Mouse (Mus musculus) CH12.LX (cell line): ENCODE measurements around the gene Cnr2. TPM values are rescaled to one million over a fixed set of nuclear protein-coding genes. Genes with fewer than 3 reads are reported as not detected.

Experiments used
- DNase-seq: peaks from one replicate; pipeline ENCODE4 v3.0.0-alpha.2; 2013; ENCODE audit errors: extremely low read depth
- H3K27ac ChIP-seq: 2 replicates; pipeline ENCODE4 v1.5.1; 2012; ENCODE audit warnings: low read depth, mild to moderate bottlenecking, control low read depth, moderate library complexity; ENCODE audit not compliant: insufficient read depth
- H3K27me3 ChIP-seq: replicated peaks from 2 replicates; pipeline ENCODE3; 2012; ENCODE audit warnings: inconsistent platforms
- H3K36me3 ChIP-seq, 2 experiments: replicated peaks in 1 of 2; 2 replicates each; pipeline versions ENCODE3 to v1.6.1; 2012; ENCODE audit warnings: inconsistent platforms in 1 of 2, low read length in 1 of 2, mild to moderate bottlenecking in 1 of 2, mixed read lengths in 1 of 2, moderate library complexity in 1 of 2; ENCODE audit not compliant: control insufficient read depth in 1 of 2, insufficient read depth in 1 of 2
- H3K4me1 ChIP-seq, 2 experiments: 2 replicates each; pipeline ENCODE4 v1.6.1; 2012; ENCODE audit warnings: inconsistent platforms in 1 of 2, moderate library complexity in 1 of 2; ENCODE audit not compliant: insufficient read depth in 2 of 2, control insufficient read depth in 1 of 2
- H3K4me2 ChIP-seq: 2 replicates; pipeline ENCODE4 v1.6.1; 2012; ENCODE audit warnings: low read depth, mild to moderate bottlenecking, control low read depth; ENCODE audit not compliant: poor library complexity, insufficient read depth, severe bottlenecking
- H3K4me3 ChIP-seq, 3 experiments: fragments of 150-350 bp in 1 of 3; sonication (generic) in 1 of 3; replicated peaks in 1 of 3; 2 replicates each; pipeline versions ENCODE3 to v1.5.1; 2011 to 2012; ENCODE audit warnings: low read depth in 2 of 3, low read length in 2 of 3, mild to moderate bottlenecking in 2 of 3, moderate library complexity in 2 of 3, control low read depth in 1 of 3, improper control_type of control experiment in 1 of 3, inconsistent platforms in 1 of 3, mixed read lengths in 1 of 3; ENCODE audit not compliant: poor library complexity in 1 of 3
- H3K79me2 ChIP-seq: replicated peaks from 2 replicates; pipeline ENCODE4 v1.6.1; 2012; ENCODE audit warnings: mild to moderate bottlenecking, moderate library complexity; ENCODE audit not compliant: control insufficient read depth, poor library complexity, insufficient read depth, severe bottlenecking; ENCODE audit errors: extremely low read depth
- H3K9ac ChIP-seq: 2 replicates; pipeline ENCODE4 v1.6.1; 2012; ENCODE audit warnings: low read depth, mild to moderate bottlenecking, control low read depth, moderate library complexity; ENCODE audit not compliant: insufficient read depth
- H3K9me3 ChIP-seq: replicated peaks from 2 replicates; pipeline ENCODE3; 2012; ENCODE audit warnings: low read length, inconsistent platforms, mixed read lengths
- CHD1 ChIP-seq: IDR thresholded peaks from 2 replicates; pipeline ENCODE4 v1.6.1; 2012; ENCODE audit warnings: low read depth, low read length, improper control_type of control experiment, inconsistent platforms
- CHD2 ChIP-seq: IDR thresholded peaks from 2 replicates; pipeline ENCODE4 v1.6.1; 2011; ENCODE audit warnings: low read length, improper control_type of control experiment
- CTCF ChIP-seq, 2 experiments: IDR thresholded peaks in 1 of 2; conservative IDR thresholded peaks in 1 of 2; 2 replicates each; pipeline ENCODE4 v1.5.1; 2011 to 2012; ENCODE audit warnings: low read depth in 2 of 2, low read length in 2 of 2, improper control_type of control experiment in 1 of 2, inconsistent platforms in 1 of 2, mild to moderate bottlenecking in 1 of 2, moderate library complexity in 1 of 2
- ELF1 ChIP-seq: IDR thresholded peaks from 2 replicates; pipeline ENCODE4 v1.6.1; 2014; ENCODE audit warnings: low read depth, mild to moderate bottlenecking, inconsistent platforms, low read length, improper control_type of control experiment
- ETS1 ChIP-seq: conservative IDR thresholded peaks from 2 replicates; pipeline ENCODE4 v1.6.1; 2012; ENCODE audit warnings: low read depth, mild to moderate bottlenecking, inconsistent platforms, low read length, improper control_type of control experiment, moderate library complexity
- JUND ChIP-seq: conservative IDR thresholded peaks from 2 replicates; pipeline ENCODE4 v1.6.1; 2011; ENCODE audit warnings: low read depth, low read length, improper control_type of control experiment
- KAT2A ChIP-seq: IDR thresholded peaks from 2 replicates; pipeline ENCODE4 v1.6.1; 2012; ENCODE audit warnings: low read length, improper control_type of control experiment, inconsistent platforms; ENCODE audit not compliant: insufficient replicate concordance
- MAFK ChIP-seq: IDR thresholded peaks from 2 replicates; pipeline ENCODE4 v1.6.1; 2011; ENCODE audit warnings: low read length, improper control_type of control experiment; ENCODE audit not compliant: insufficient replicate concordance
- MYC ChIP-seq: IDR thresholded peaks from 2 replicates; pipeline ENCODE4 v1.6.1; 2011; ENCODE audit warnings: low read depth, mild to moderate bottlenecking, improper control_type of control experiment, low read length
- NRF1 ChIP-seq: IDR thresholded peaks from 2 replicates; pipeline ENCODE4 v1.6.1; 2014; ENCODE audit warnings: low read depth, mild to moderate bottlenecking, inconsistent platforms, low read length, improper control_type of control experiment, moderate library complexity
- POLR2AphosphoS2 ChIP-seq: IDR thresholded peaks from 2 replicates; pipeline ENCODE4 v1.6.1; 2011; ENCODE audit warnings: low read depth, low read length, improper control_type of control experiment
- TCF12 ChIP-seq: IDR thresholded peaks from 2 replicates; pipeline ENCODE4 v1.6.1; 2014; ENCODE audit warnings: low read depth, mild to moderate bottlenecking, inconsistent platforms, low read length, improper control_type of control experiment
- USF1 ChIP-seq: IDR thresholded peaks from 2 replicates; pipeline ENCODE4 v1.6.1; 2014; ENCODE audit warnings: low read depth, mild to moderate bottlenecking, inconsistent platforms, low read length, improper control_type of control experiment
- USF2 ChIP-seq: conservative IDR thresholded peaks from 2 replicates; pipeline ENCODE4 v1.6.1; 2011; ENCODE audit warnings: low read depth, low read length, improper control_type of control experiment
- ZKSCAN1 ChIP-seq: IDR thresholded peaks from 2 replicates; pipeline ENCODE4 v1.6.1; 2012; ENCODE audit warnings: low read depth, inconsistent platforms, low read length, improper control_type of control experiment, borderline replicate concordance
- ZNF384 ChIP-seq: IDR thresholded peaks from 2 replicates; pipeline ENCODE4 v1.6.1; 2012; ENCODE audit warnings: low read depth, low read length, improper control_type of control experiment, inconsistent platforms
- dilution Hi-C: fragments of 300-500 bp; cut with MboI; formaldehyde crosslinking; loops from 2 replicates; pipeline ENCODE4 v1.14.3; 2020; ENCODE audit warnings: low sequenced_read_pairs; ENCODE audit not compliant: extremely low pct_unique_long_range_greater_than_20kb, extremely low pct_ligation_motif_present
- in situ Hi-C: fragments of 300-500 bp; cut with MboI; formaldehyde crosslinking; loops from 3 replicates; pipeline ENCODE4 v1.14.3; 2019; ENCODE audit warnings: low sequenced_read_pairs, low pct_ligation_motif_present, low pct_unique_long_range_greater_than_20kb, mixed read lengths
- polyA plus RNA-seq: library from polyadenylated mRNA; unstranded; fragments of >175 nt; gene quantifications from 2 replicates; pipeline ENCODE4 v1.2.1, GENCODE M21; 2012; ENCODE audit warnings: low read depth; ENCODE audit not compliant: insufficient read length
- total RNA-seq, 2 experiments: library from RNA; depleted of rRNA; stranded (reverse); fragments of 300-350 nt in 1 of 2; fragments of >200 nt in 1 of 2; gene quantifications; 2 replicates each; pipeline ENCODE4 v1.2.3; 2012 to 2014

Cnr2 gene
- total and polyA plus RNA-seq, 3 experiments, result 5.6 to 13.8 (median 10.6) TPM

DNA sequence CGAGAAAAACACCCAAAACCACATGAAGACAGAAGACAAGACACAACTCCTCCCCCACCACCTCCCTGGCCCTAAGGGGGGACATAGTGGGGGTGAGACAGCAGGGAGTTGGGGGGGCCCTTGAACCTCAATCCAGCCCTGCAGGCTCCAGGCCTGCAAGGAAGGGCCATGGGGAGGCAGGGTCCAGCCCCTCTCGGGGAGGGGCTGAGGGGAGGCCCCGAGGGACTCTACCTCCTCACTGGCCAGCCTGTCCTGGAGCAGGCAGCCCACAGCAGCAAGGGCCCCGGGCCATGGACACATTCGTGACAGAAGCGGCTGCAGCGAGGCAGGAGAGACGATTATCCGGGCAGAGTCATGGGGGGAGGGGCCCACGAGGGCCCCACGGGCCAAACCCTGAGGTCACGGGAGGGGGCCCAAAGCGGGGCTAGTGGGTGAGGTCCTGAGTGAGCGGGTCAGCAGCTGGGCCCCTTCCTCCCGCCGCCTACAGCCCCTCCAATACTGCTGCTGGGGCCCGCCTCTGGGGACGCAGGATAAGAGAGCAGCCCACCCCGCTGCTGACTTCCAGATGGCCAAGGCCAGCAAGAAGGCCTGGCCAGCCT is 73.2 kb downstream of the Cnr2 start:
- dilution Hi-C loops, result no loop called here
- peaks cover 17% of the 10 kb centered on the region for H3K79me2 ChIP-seq
- in situ Hi-C loops, result no loop called here
- peaks cover 46 to 59% of the 10 kb centered on the region in 2 experiments for H3K36me3 ChIP-seq
- no peak overlapping the region for H3K9ac ChIP-seq
- H3K4me1 ChIP-seq, result peaks cover 12 to 32% of the 10 kb centered on the region in 2 experiments
- H3K9me3 ChIP-seq, result no peaks in the 10 kb centered on the region
- TF ChIP-seq ETS1 (no peak), CHD2 (no peak), MAFK (no peak), MYC (no peak), CTCF (conservative IDR thresholded peaks at IDR 0.05 in 1 of 2, IDR thresholded peaks at IDR 0.05 in 1 of 2; ENCODE audit: low read depth in 2 of 2, low read length in 2 of 2) (no peak), JUND (no peak)
- TF ChIP-seq, all 38 proteins: peak for 0
- Histone ChIP-seq H3K27me3 (no peaks in the 10 kb centered on the region), H3K4me2 (no peak overlapping the region), H3K27ac (no peak overlapping the region), H3K4me3 (no peak overlapping the region)
- DNase-seq, result no peak

DNA sequence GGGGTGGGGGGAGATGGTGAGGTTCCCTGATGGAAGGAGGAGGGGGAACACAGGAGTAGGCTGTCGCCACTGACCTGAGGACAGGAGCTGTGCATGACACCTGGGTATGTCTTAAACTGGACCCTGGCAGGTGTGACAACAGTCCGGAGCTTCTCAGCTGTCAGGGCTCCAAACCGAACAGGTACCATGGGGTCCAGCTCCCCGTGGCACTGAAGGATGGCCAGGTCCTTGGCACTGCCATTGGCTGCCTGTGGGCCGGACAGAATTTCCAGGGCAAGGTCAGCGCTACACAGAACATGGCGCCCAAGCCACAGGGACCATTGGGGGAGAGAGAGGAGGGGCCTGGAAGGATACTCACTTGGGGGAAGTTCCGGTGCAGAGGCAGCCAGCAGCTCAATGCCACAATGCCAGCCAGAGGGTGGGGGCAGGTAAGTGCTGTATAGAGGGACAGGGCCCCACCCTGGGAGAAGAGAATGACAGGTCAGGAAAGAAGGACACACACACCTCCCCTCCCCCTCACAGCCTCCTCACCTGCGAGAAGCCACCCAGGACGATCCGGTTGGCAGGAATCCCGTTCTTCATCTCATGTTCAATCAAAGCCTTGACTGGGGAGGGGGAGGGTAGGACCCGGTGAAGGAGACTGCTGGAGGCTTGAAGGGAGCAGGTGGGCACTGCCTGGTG is 74.0 kb downstream of the Cnr2 start:
- peaks cover 17% of the 10 kb centered on the region for H3K79me2 ChIP-seq
- no peak overlapping the region for H3K4me3 ChIP-seq
- H3K27ac ChIP-seq, result no peak overlapping the region
- H3K9me3 ChIP-seq, result no peaks in the 10 kb centered on the region
- dilution Hi-C loops (no loop called here), in situ Hi-C loops (no loop called here)
- no peak overlapping the region for H3K9ac ChIP-seq
- no peak overlapping the region for H3K4me2 ChIP-seq
- H3K36me3 ChIP-seq, result peaks cover 46 to 64% of the 10 kb centered on the region in 2 experiments
- no peak for DNase-seq
- H3K27me3 ChIP-seq, result no peaks in the 10 kb centered on the region
- no peak for TF ChIP-seq ELF1
- TF ChIP-seq CHD1, result no peak
- no peak for TF ChIP-seq TCF12
- TF ChIP-seq NRF1, result no peak
- TF ChIP-seq POLR2AphosphoS2, result no peak
- TF ChIP-seq USF2, result no peak
- no peak for TF ChIP-seq ZKSCAN1
- TF ChIP-seq KAT2A, result no peak
- TF ChIP-seq MYC, result no peak
- no peak for TF ChIP-seq USF1
- TF ChIP-seq ZNF384, result no peak
- peaks cover 12 to 37% of the 10 kb centered on the region in 2 experiments for H3K4me1 ChIP-seq

Other genes starting within 250 kb of the Cnr2 start
- gene Ifnlr1, start 209.1 kb upstream of the Cnr2 start, total RNA-seq (2012; rRNA removed), result 0.04 TPM in 1 of 2 replicates, not detected in the other
- gene Ifnlr1, start 209.1 kb upstream of the Cnr2 start, total RNA-seq (2014; rRNA removed), result not detected in 2 replicates
- not detected in 2 replicates for gene Ifnlr1, start 209.1 kb upstream of the Cnr2 start, polyA plus RNA-seq
- gene Il22ra1, start 167.2 kb upstream of the Cnr2 start, total RNA-seq (2012; rRNA removed), result not detected in 2 replicates
- gene Il22ra1, start 167.2 kb upstream of the Cnr2 start, total RNA-seq (2014; rRNA removed), result not detected in 2 replicates
- gene Il22ra1, start 167.2 kb upstream of the Cnr2 start, polyA plus RNA-seq, result not detected in 2 replicates
- 0.04 TPM in 1 of 2 replicates, not detected in the other for gene Myom3, start 135.7 kb upstream of the Cnr2 start, total RNA-seq (2012; rRNA removed)
- not detected in 2 replicates for gene Myom3, start 135.7 kb upstream of the Cnr2 start, total RNA-seq (2014; rRNA removed)
- not detected in 2 replicates for gene Myom3, start 135.7 kb upstream of the Cnr2 start, polyA plus RNA-seq
- gene Srsf10, start 39.6 kb upstream of the Cnr2 start, total RNA-seq (2012; rRNA removed), result 85.7 and 127 TPM in 2 replicates
- 179 and 197 TPM in 2 replicates for gene Srsf10, start 39.6 kb upstream of the Cnr2 start, total RNA-seq (2014; rRNA removed)
- 291 and 341 TPM in 2 replicates for gene Srsf10, start 39.6 kb upstream of the Cnr2 start, polyA plus RNA-seq
- gene Pnrc2, start 21.5 kb upstream of the Cnr2 start, total RNA-seq (2012; rRNA removed), result 22.2 and 30.5 TPM in 2 replicates
- gene Pnrc2, start 21.5 kb upstream of the Cnr2 start, total RNA-seq (2014; rRNA removed), result 46.9 and 55.0 TPM in 2 replicates
- gene Pnrc2, start 21.5 kb upstream of the Cnr2 start, polyA plus RNA-seq, result 32.8 and 34.4 TPM in 2 replicates
- gene Fuca1, start 25.3 kb downstream of the Cnr2 start, total RNA-seq (2012; rRNA removed), result 63.2 and 77.6 TPM in 2 replicates
- gene Fuca1, start 25.3 kb downstream of the Cnr2 start, total RNA-seq (2014; rRNA removed), result 28.6 and 32.6 TPM in 2 replicates
- gene Fuca1, start 25.3 kb downstream of the Cnr2 start, polyA plus RNA-seq, result 66.5 and 71.5 TPM in 2 replicates
- gene Hmgcl, start 51.1 kb downstream of the Cnr2 start, total RNA-seq (2012; rRNA removed), result 32.4 and 42.7 TPM in 2 replicates
- gene Hmgcl, start 51.1 kb downstream of the Cnr2 start, total RNA-seq (2014; rRNA removed), result 38.0 and 39.5 TPM in 2 replicates
- gene Hmgcl, start 51.1 kb downstream of the Cnr2 start, polyA plus RNA-seq, result 27.2 and 27.6 TPM in 2 replicates
- gene Gale, start 68.3 kb downstream of the Cnr2 start, total RNA-seq (2012; rRNA removed), result 39.4 and 40.5 TPM in 2 replicates
- gene Gale, start 68.3 kb downstream of the Cnr2 start, total RNA-seq (2014; rRNA removed), result 32.9 and 34.8 TPM in 2 replicates
- 23.6 and 23.8 TPM in 2 replicates for gene Gale, start 68.3 kb downstream of the Cnr2 start, polyA plus RNA-seq
- 54.0 and 54.9 TPM in 2 replicates for gene Lypla2, start 77.2 kb downstream of the Cnr2 start, total RNA-seq (2012; rRNA removed)
- gene Lypla2, start 77.2 kb downstream of the Cnr2 start, total RNA-seq (2014; rRNA removed), result 55.9 and 57.2 TPM in 2 replicates
- gene Lypla2, start 77.2 kb downstream of the Cnr2 start, polyA plus RNA-seq, result 91.8 and 96.5 TPM in 2 replicates
- 53.2 and 65.4 TPM in 2 replicates for gene Pithd1, start 91.9 kb downstream of the Cnr2 start, total RNA-seq (2012; rRNA removed)
- 87.5 and 93.2 TPM in 2 replicates for gene Pithd1, start 91.9 kb downstream of the Cnr2 start, total RNA-seq (2014; rRNA removed)
- 53.2 and 67.1 TPM in 2 replicates for gene Pithd1, start 91.9 kb downstream of the Cnr2 start, polyA plus RNA-seq
- gene Eloa, start 126.4 kb downstream of the Cnr2 start, total RNA-seq (2012; rRNA removed), result 45.8 and 52.2 TPM in 2 replicates
- gene Eloa, start 126.4 kb downstream of the Cnr2 start, total RNA-seq (2014; rRNA removed), result 64.9 and 66.0 TPM in 2 replicates
- gene Eloa, start 126.4 kb downstream of the Cnr2 start, polyA plus RNA-seq, result 61.6 and 66.2 TPM in 2 replicates
- 2,513 and 2,636 TPM in 2 replicates for gene Rpl11, start 158.0 kb downstream of the Cnr2 start, total RNA-seq (2012; rRNA removed)
- gene Rpl11, start 158.0 kb downstream of the Cnr2 start, total RNA-seq (2014; rRNA removed), result 1,648 and 1,661 TPM in 2 replicates
- gene Rpl11, start 158.0 kb downstream of the Cnr2 start, polyA plus RNA-seq, result 1,170 and 1,488 TPM in 2 replicates
- 41.1 and 85.5 TPM in 2 replicates for gene Id3, start 248.1 kb downstream of the Cnr2 start, total RNA-seq (2012; rRNA removed)
- gene Id3, start 248.1 kb downstream of the Cnr2 start, total RNA-seq (2014; rRNA removed), result 96.0 and 116 TPM in 2 replicates
- gene Id3, start 248.1 kb downstream of the Cnr2 start, polyA plus RNA-seq, result 17.6 and 18.3 TPM in 2 replicates